Mouse (Mus musculus) bone marrow macrophage, adult 2 months (primary cell): ENCODE measurements around the gene Mmp8. TPM values are rescaled to one million over a fixed set of nuclear protein-coding genes. Genes with fewer than 3 reads are reported as not detected.
A peak's percentile ranks its signal among the peaks of the same experiment; 100 is the strongest.

ENCODE experiments used
- H3K27ac ChIP-seq: 2 replicates; pipeline ENCODE4 v1.5.1; 2012; ENCODE audit warnings: low read depth, low read length; ENCODE audit not compliant: insufficient read depth
- H3K4me1 ChIP-seq: 2 replicates; pipeline ENCODE4 v1.6.1; 2012; ENCODE audit warnings: low read length; ENCODE audit not compliant: control insufficient read depth, insufficient read depth
- H3K4me3 ChIP-seq: 2 replicates; pipeline ENCODE4 v1.5.1; 2012; ENCODE audit warnings: mild to moderate bottlenecking, low read length, moderate library complexity; ENCODE audit not compliant: insufficient read depth
- CTCF ChIP-seq: IDR thresholded peaks from 2 replicates; pipeline ENCODE4 v1.5.1; 2012; ENCODE audit warnings: low read depth, mild to moderate bottlenecking, low read length, moderate library complexity
- POLR2A ChIP-seq: IDR thresholded peaks from 2 replicates; pipeline ENCODE4 v1.6.1; 2012; ENCODE audit warnings: mild to moderate bottlenecking, low read depth, low read length, borderline replicate concordance
- polyA plus RNA-seq: library from polyadenylated mRNA; stranded (reverse); fragments of >200 nt; gene quantifications from 2 replicates; pipeline ENCODE4 v1.2.4, GENCODE M21; 2012; ENCODE audit not compliant: missing spikeins, insufficient read depth, insufficient read length

Gene Mmp8
- polyA plus RNA-seq = 26.7 and 30.4 TPM in 2 replicates

DNA sequence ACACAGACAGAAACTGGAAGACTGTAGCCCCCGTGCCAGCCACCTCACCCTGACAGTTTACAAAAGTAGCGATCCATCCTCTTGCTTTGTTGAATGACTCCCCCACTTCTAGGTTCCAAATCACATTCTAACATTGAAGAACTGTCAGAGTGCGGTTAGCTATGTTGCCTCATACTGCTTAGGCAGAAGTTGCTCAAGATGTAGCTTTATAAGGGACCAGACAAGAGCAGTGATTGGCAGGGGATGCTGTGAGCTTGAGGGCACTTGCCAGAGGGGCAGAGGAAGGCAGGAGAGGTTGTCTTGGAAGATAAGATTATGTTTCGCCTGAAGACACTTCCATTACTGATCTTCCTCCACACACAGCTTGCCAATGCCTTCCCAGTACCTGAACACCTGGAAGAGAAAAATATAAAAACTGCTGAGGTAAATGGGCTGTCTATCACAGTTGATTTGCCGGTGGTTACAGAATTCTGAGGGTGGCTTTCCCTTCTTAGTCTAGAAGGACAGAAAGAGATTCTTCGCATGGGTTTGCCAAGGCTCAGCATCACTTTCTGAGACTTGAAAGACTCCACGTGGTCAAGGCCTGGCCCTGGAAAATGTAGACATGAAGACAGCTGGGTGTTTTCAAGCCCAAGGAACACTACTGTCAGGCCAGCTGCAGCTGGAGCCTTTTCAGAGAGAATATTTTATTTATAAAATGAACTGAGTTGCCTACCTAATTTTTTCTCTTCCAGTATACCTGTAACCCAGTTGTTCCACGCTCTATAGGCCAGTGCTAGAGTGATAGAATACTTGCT lies at the start of gene Mmp8:
TSS of gene Mmp8 (plus strand) at position 236 of the 797 bp plus-strand sequence.
- Histone ChIP-seq H3K27ac (peak within 1 kb of the TSS; percentile 25), H3K4me1 (peaks cover 23% of the 10 kb centered on the region), H3K4me3 (peak within 1 kb of the TSS; percentile 2; the same call in 1 of the 2 replicates)
- no peak for TF ChIP-seq POLR2A

DNA sequence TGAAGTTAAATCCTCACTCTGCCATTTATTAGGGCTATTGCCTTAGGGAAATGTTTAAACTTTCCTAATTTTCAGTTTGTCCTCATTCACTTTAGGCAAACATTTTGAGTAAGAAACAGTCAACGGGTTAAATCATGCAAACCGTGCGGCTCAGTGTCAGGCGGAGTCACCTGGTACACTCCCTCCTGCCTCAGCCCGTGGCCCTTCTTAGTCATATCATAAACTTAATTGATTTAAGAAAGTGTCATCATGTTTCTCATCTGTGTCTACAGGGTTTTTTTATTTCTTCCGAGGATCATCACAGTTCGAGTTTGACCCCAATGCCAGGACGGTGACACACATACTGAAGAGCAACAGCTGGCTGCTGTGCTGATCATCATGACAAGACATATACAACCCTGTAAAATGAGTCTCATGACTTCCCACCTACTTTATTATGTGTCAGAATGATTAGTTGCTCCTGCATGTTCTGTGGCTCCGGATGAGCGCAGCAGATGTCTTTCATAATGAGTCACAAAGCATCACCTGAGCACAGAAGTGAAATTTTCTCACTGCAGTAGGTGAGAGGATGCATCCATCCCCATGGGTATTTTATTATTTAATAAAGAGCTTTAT lies 48.5 kb upstream of the Mmp8 start:
- no peaks in the 10 kb centered on the region for H3K4me1 ChIP-seq
- H3K4me3 ChIP-seq = no peak overlapping the region
- no peak overlapping the region for H3K27ac ChIP-seq
- TF ChIP-seq CTCF (no peak), POLR2A (no peak)

DNA sequence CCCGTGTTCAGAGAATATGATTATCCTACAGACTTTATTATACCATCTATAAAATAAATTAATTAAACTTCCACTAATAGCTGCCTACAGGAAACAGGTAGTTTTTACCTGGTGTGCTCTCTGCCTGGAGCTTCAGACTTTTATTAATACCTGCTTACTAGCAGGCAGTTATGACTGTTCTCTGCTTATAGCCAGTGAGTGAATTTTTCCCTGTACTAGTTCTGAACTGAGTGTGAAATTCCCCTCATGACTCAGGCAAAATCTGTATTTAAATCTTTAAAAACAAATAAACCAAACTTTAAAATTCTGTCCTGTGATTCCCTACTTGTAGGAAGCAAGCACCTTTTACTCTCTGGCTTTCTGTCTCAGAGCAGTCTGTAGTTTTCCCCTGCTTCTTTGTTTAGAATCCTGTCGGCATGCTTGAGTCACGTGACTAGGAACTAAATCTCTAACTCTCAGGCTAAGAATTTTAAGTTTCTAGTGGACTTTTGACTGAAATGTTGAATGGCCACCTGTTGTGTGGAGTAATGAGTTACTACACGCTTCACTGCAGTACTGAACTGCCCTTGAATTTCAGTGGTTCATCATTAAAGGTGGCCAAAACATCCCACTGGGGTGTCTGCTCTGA lies 40.2 kb upstream of the Mmp8 start:
- Histone ChIP-seq H3K4me3 (no peak overlapping the region), H3K4me1 (no peaks in the 10 kb centered on the region), H3K27ac (no peak overlapping the region)
- TF ChIP-seq POLR2A (no peak), CTCF (no peak)

GRCm38 (mm10) chr9:7526255-7526940 lies 31.9 kb upstream of the Mmp8 start:
- peaks cover 4% of the 10 kb centered on the region; the same call in 1 of the 2 replicates for H3K4me1 ChIP-seq
- TF ChIP-seq POLR2A = no peak
- no peak for TF ChIP-seq CTCF

GRCm38 (mm10) chr9:7542763-7543162 lies 15.5 kb upstream of the Mmp8 start:
- TF ChIP-seq CTCF = no peak
- TF ChIP-seq POLR2A = no peak
- Histone ChIP-seq H3K27ac (no peak overlapping the region), H3K4me1 (peaks cover 4% of the 10 kb centered on the region; the same call in 1 of the 2 replicates), H3K4me3 (no peak overlapping the region)

More at GRCm38 (mm10) chr9:7526255-7526940, 31.9 kb upstream of the Mmp8 start:
- H3K27ac ChIP-seq = no peak overlapping the region
- H3K4me3 ChIP-seq = no peak overlapping the region

DNA sequence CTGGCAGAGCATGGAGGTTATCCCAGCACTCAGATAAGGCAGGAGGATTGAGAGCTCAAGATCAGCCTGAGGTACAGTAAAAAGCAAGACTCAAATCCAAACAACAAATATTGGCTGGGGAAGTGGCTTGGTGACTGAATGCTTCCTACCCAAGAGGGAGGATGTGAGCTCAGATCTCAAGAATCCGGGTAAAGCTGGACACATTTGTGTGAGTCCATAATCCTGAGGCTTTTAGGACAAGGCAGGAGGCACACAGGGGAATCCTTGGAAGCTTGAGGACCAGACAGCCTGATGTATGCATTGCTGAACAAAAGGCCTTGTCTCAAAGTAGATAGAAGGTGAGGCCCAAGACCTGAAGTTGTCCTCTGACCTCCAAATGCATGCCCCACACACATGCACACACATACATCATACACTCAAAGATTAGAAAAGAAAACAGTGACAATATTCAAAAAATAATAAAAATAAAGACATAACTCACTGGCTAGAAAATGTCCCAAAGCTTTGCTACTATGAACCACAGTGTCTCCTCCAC lies 13.3 kb upstream of the Mmp8 start:
- Histone ChIP-seq H3K4me3 (no peak overlapping the region), H3K27ac (no peak overlapping the region)
- TF ChIP-seq CTCF = no peak
- no peak for TF ChIP-seq POLR2A

GRCm38 (mm10) chr9:7545471-7545870 lies 12.8 kb upstream of the Mmp8 start:
- Histone ChIP-seq H3K27ac (no peak overlapping the region), H3K4me3 (no peak overlapping the region), H3K4me1 (peaks cover 4% of the 10 kb centered on the region; the same call in 1 of the 2 replicates)
- no peak for TF ChIP-seq CTCF
- TF ChIP-seq POLR2A = no peak

More for the DNA sequence above, 13.3 kb upstream of the Mmp8 start:
- peaks cover 4% of the 10 kb centered on the region; the same call in 1 of the 2 replicates for H3K4me1 ChIP-seq

DNA sequence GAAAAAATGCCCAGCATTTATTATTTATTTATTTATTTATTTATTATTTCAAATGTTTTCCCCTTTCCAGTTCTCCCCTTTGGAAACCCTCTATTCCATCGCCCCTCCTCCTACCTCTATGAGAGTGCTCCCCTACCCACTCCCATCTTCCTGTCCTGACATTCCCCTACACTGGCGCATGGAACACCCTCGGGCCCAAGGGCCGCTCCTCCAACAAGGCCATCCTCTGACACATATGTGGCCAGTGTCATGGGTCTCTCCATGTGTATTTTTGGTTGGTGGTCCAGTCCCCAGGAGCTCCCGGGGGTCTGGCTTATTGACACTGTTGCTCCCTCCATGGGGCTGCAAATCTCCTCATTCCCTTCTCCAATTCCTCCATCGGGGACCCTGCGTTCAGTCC lies 12.3 kb upstream of the Mmp8 start:
- no peak overlapping the region for H3K27ac ChIP-seq
- TF ChIP-seq POLR2A (no peak), CTCF (no peak)
- H3K4me1 ChIP-seq = peaks cover 4% of the 10 kb centered on the region; the same call in 1 of the 2 replicates
- H3K4me3 ChIP-seq = no peak overlapping the region

DNA sequence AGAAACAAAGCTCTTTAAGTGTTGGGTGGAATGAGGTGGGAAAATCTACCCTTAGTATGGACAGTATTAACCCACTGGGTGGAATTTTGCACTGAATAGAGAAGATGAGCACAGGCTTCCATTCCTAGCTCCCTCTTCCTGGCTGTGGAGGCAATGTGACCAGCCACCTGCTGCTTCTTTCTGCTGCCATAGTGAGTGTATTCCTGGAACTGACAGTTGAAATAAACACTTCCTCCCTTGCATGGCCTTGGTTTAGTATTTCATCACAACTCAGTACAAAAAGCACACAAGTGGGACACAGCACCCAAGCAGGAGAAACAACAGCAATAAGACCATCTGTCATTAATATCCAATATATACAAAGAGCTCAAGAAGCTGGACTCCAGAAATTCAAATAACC lies 6.3 kb upstream of the Mmp8 start:
- peaks cover 13% of the 10 kb centered on the region for H3K4me1 ChIP-seq
- no peak overlapping the region for H3K4me3 ChIP-seq
- H3K27ac ChIP-seq = no peak overlapping the region
- TF ChIP-seq POLR2A (no peak), CTCF (no peak)
